Mouse (Mus musculus): Measurements from ENCODE around the gene Rab6a.

GRCm38 (mm10) chr7:100591522-100591852 lies 15.7 kb upstream of the Rab6a start:
- TF ChIP-seq EP300 (IDR thresholded peaks at IDR 0.05; ENCODE audit: low read depth in 1 of 2, low read length in 2 of 2): no peak
- TF ChIP-seq CTCF (IDR thresholded peaks at IDR 0.05 in 2 of 3, conservative IDR thresholded peaks at IDR 0.05 in 1 of 3; ENCODE audit: control insufficient read depth in 1 of 3, insufficient read depth in 1 of 3, low read depth in 2 of 3, low read length in 3 of 3, poor library complexity in 1 of 3, severe bottlenecking in 1 of 3): no peak
- TF ChIP-seq MAFK (IDR thresholded peaks at IDR 0.05; ENCODE audit: borderline replicate concordance, low read depth, low read length): no peak
- no peak for TF ChIP-seq POLR2A (IDR thresholded peaks at IDR 0.05; ENCODE audit: control insufficient read depth in 1 of 2, insufficient read depth in 1 of 2, low read depth in 1 of 2, low read length in 2 of 2, poor library complexity in 1 of 2)
- no peak for TF ChIP-seq MYC (IDR thresholded peaks at IDR 0.05; ENCODE audit: low read depth, low read length)
- no peak for TF ChIP-seq SMC3 (IDR thresholded peaks at IDR 0.05; ENCODE audit: low read depth, low read length)
- no peak for TF ChIP-seq TAL1 (IDR thresholded peaks at IDR 0.05; ENCODE audit: low read length)
- no peak for TF ChIP-seq NELFE (IDR thresholded peaks at IDR 0.05; ENCODE audit: low read depth, low read length)
- TF ChIP-seq ZC3H11A (IDR thresholded peaks at IDR 0.05; ENCODE audit: low read depth, low read length): no peak
- no peak for TF ChIP-seq MAX (IDR thresholded peaks at IDR 0.05; ENCODE audit: low read length)
- TF ChIP-seq MAZ (IDR thresholded peaks at IDR 0.05; ENCODE audit: low read depth, low read length): no peak
- TF ChIP-seq CHD2 (IDR thresholded peaks at IDR 0.05; ENCODE audit: low read length): no peak
- no peak for TF ChIP-seq POLR2AphosphoS2 (IDR thresholded peaks at IDR 0.05; ENCODE audit: low read length)

Measured in MEL (cell line).